Mouse (Mus musculus) right cerebral cortex, postnatal 25 days (tissue): ENCODE measurements around the gene Nkg7.

Experiments used
- DNase-seq: peaks from one replicate; pipeline ENCODE4 v3.0.0; 2022

Gene Nkg7

DNA sequence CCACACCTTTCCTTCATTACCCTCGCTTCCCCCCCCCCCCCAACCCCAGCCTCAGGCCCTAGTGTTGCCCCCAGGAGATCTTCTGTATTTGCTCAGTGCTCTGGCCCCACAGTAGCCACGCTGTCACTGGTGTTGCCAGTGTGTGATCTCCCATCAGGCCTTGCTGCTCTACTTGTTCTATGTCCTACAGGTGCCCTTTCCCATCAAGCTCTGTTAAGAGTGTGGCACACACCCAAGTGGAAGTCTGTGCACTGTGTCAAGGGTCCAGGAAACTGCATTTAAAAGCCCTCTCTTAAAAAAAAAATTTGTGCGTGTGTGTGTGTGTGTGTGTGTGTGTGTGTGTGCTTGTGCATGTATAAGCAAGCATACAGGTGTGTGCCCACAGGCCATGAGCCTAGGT, 11.4 kb downstream of the Nkg7 start:
- DNase-seq: no peak

DNA sequence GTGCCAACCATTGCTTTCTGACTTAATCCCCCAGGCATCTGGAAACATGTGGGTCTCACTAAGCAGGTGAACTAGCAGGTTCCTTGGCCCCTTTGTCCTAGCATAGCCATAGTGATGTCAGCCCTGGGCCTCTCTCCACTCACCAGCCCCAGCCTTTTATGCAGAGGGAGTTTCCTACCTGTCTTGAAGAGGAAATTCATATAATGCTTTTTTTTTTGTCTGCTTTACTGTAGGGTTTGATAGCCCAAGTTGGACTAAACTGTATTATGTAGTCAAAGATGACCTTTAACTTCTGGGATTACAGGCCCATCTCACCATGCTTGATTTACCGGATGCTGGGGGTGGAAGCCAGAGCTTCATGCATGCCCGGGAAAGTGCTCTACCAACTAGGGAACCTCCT, 12.9 kb downstream of the Nkg7 start:
- DNase-seq: no peak

- no peak for DNase-seq
These were observed 14.9 kb downstream of the Nkg7 start for GRCm38 (mm10) chr7:43451726-43452125.

DNA sequence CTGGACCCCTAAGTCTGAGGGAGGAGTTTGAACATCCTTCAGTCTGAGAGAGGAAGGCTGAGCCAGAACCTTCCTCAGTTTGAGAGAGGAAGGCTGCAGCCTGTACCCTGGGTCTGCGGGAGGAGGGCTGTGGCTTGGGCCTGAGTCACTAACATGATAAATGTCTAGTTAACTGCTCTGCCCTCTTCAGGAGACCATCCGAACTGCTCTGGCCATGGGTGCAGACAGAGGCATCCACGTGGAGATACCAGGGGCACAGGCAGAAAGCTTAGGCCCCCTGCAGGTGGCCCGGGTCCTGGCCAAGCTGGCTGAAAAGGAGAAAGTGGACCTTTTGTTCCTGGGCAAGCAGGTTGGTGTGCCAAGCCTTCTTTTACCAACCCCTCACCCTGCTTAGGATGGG, 15.7 kb downstream of the Nkg7 start:
- DNase-seq: no peak

GRCm38 (mm10) chr7:43453599-43454355, 16.9 kb downstream of the Nkg7 start:
- DNase-seq: no peak

GRCm38 (mm10) chr7:43454371-43454770, 17.5 kb downstream of the Nkg7 start:
- DNase-seq: no peak

GRCm38 (mm10) chr7:43462851-43463250, 26.0 kb downstream of the Nkg7 start, which contains the start of gene Vsig10l:
TSS of gene Vsig10l (plus strand) at chr7:43463151.
- no peak for DNase-seq

GRCm38 (mm10) chr7:43463976-43464375, 27.1 kb downstream of the Nkg7 start:
- DNase-seq: no peak

GRCm38 (mm10) chr7:43464864-43465343, 28.0 kb downstream of the Nkg7 start:
- no peak for DNase-seq

GRCm38 (mm10) chr7:43465344-43466098, 28.6 kb downstream of the Nkg7 start:
- DNase-seq: peak; percentile 73

- peak; percentile 80 for DNase-seq
These were observed 29.3 kb downstream of the Nkg7 start for GRCm38 (mm10) chr7:43466099-43466694.

DNA sequence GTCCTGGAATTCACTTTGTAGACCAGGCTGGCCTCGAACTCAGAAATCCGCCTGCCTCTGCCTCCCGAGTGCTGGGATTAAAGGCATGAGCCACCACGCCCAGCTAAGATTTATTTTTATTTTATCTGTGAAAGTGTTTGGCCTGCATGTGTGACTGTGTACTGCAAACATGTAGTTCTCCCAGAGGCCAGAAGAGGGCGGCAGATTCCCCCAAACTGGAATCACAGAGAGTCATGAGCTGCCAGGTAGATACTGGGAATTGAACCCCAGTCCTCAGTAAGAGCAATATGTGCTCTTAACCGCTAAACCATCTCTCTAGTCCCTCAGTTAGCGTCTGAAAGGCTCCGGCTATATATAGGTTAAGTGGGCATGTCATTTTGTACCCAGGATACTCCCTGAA, 33.5 kb downstream of the Nkg7 start:
- no peak for DNase-seq

DNA sequence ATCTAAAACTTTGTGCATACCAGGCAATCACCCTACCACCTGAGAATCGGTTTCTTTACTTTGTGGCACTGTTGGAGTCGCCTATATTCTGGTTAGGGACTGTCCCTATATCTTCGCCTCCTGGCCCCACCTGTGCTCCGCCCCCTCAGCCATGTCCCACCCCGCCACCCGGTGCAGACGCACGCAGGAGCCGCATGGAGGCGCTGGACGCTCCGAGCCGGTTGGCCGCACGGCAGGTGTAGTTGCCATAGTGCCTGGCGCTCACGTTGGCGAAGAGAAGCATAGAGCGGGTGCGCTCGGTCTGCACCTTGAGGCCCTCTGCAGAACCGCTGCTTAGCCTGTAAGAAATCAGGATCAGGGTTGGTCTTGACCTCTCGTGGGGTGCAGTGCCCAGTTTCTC, 38.8 kb downstream of the Nkg7 start:
- DNase-seq: no peak

DNA sequence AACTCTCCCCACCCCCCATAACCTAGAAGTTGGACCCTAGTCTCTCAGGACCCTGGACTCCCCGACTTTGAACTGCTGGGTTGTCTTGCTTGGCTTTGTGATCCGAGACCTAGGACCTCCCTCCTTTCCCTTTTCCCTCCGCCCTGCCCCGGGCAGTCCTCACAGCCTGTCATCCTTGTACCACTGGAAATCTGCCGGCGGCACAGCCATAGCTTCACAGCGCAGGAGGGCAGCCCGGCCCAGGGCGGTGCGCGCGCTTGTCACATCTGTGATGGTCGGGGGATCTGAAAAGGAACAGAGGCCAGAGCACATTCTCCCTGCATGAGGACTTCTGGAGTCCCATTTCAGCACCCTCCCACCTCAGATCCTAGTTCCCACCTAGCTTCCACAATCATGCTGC, 39.5 kb downstream of the Nkg7 start:
- DNase-seq: no peak

- peak; percentile 70 for DNase-seq
These were observed 44.3 kb downstream of the Nkg7 start for GRCm38 (mm10) chr7:43481191-43481590.

DNA sequence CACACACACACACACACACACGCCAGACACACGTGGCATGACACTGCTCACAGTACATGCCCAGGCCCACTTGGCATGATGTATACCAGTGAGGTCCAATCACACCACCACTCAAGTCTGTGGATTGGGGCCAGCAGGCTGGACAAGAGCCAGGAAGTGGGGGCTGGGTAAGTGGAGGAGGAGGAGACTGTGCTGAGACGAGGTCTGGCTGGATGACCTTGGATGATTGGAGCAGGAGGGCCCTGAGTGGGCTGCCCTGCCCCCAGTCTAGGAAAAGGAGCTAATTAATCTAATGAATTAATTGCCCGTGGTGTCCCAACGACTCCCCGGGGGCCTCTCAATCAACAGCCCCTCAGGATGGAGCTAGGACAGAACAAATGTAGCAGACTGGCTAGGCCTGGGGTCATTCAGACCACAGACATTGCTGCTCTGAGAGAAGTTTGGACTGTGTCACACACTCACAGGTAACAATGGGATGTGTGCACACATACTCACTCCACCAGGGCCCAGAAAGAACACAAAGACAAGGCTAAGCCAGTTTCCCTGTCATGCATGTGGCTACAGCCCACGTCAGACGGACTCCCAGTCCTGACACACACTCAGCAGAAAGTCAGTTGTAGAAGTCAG, 45.3 kb downstream of the Nkg7 start:
- DNase-seq: no peak

DNA sequence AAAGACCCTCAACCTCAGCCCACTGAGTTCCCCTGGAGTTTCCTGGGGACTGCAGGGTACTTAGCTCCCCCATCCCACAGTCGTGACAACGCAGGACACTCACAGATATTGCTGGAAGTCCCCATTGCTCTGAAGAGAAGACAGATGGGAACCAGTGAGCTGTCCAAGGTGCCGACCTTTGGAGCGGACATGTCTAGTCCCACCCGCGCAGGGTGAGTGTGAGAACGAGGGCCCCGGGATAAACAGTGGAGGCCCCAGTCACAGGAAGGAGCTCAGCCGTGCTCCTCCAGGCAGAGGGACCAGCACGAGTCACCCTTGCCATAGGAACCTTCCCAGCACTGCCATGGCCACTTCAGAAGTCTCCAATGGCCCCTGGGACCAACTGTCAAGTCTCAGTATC, 46.4 kb downstream of the Nkg7 start:
- DNase-seq: no peak
